In the genomic region with DNA sequence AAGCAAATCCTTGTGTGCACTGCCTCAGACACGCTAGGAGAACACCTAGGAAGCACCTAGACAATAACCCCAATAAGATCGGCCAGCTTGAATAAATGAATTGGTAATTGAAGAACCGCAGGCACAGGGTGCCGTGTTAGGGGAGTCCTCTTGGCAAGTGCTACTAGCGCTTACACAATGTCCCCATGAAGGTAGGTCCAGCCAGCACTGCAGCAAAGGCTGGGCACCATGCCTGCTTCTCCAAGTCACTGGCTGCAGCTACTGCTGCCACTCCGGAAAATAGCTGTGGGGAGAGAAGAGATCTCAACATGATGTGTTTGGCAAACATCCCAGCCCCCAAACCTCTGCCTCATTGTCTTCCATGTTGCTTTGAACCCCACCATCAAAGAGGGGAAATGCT, we compare ENCODE assay signal across 9 mouse cellular contexts.
DNase-seq lines count a peak whose midpoint lies in the region; ATAC-seq and TF ChIP-seq lines count a peak whose summit lies in the region.
"Had no signal": no experiment of that assay in that cellular context is flagged by ENCODE, and none has a peak within 500 bp of the region (broad histone marks: within the 10 kb centered on the region; RNA-seq: fewer than 3 reads in every experiment).

No protein-coding gene starts in this region.

- peak; percentile 23 for DNase-seq in kidney, adult 18-20 months
- peak; percentile 76 to 85 for DNase-seq in cerebellum, adult 2 months
- DNase-seq in gonadal fat pad, adult 2 months (ENCODE audit: low read depth) = peak; percentile 8
- peak; percentile 38 to 55 for DNase-seq in left cerebral cortex, postnatal 10 days (ENCODE audit: extremely low spot score in 1 of 2, low spot score in 2 of 2)
- peak; percentile 56 for DNase-seq in right cerebral cortex, postnatal 4 days
- no peak for DNase-seq in spleen, adult 12 weeks (ENCODE audit: low spot score)
- no peak for DNase-seq in liver

- WGBS in kidney, embryonic 15.5 days = 82% methylated on average over 6 of the region's 6 CpGs
- 10% methylated on average over 6 of the region's 6 CpGs for WGBS in cerebellum, adult 2 months

- H3K27ac ChIP-seq in kidney, embryonic 15.5 days = no peak overlapping the region
- no peak overlapping the region for H3K27ac ChIP-seq in cerebellum, adult 2 months (ENCODE audit: insufficient read depth, low read length)

- H3K27me3 ChIP-seq in kidney, embryonic 15.5 days = no peaks in the 10 kb centered on the region
- no peaks in the 10 kb centered on the region for H3K27me3 ChIP-seq in cerebellum, adult 2 months (ENCODE audit: control insufficient read depth, insufficient read depth, low read length)
- H3K27me3 ChIP-seq: embryonic facial prominence, embryonic 15.5 days had no signal

- no peaks in the 10 kb centered on the region for H3K4me1 ChIP-seq in kidney, embryonic 15.5 days
- peaks cover 3% of the 10 kb centered on the region; the same call in 1 of the 2 replicates for H3K4me1 ChIP-seq in cerebellum, adult 2 months (ENCODE audit: control insufficient read depth, insufficient read depth, low read length)
- H3K4me1 ChIP-seq: embryonic facial prominence, embryonic 15.5 days had no signal

- no peak for ATAC-seq in kidney, embryonic 15.5 days (replicated peaks; ENCODE audit: low FRiP score)

- no peaks in the 10 kb centered on the region for H3K9me3 ChIP-seq in kidney, embryonic 15.5 days (replicated peaks)
- H3K9me3 ChIP-seq: embryonic facial prominence, embryonic 15.5 days had no signal

- intact Hi-C loops in left cerebral cortex, postnatal 10 days (cut with DNase I) = no loop called here

- no peak overlapping the region for H3K4me2 ChIP-seq in kidney, embryonic 15.5 days
- H3K4me2 ChIP-seq: embryonic facial prominence, embryonic 15.5 days had no signal

- H3K4me3 ChIP-seq in kidney, embryonic 15.5 days (replicated peaks) = no peak overlapping the region
- H3K4me3 ChIP-seq in cerebellum, adult 2 months (replicated peaks; ENCODE audit: insufficient read depth, low read depth, low read length) = no peak overlapping the region
- H3K4me3 ChIP-seq: embryonic facial prominence, embryonic 15.5 days had no signal

- TF ChIP-seq POLR2A in cerebellum, adult 2 months (IDR thresholded peaks at IDR 0.05; ENCODE audit: borderline replicate concordance, insufficient read depth, low read length) = no peak

- no peaks in the 10 kb centered on the region for H3K36me3 ChIP-seq in kidney, embryonic 15.5 days
- H3K36me3 ChIP-seq: embryonic facial prominence, embryonic 15.5 days had no signal

- TF ChIP-seq CTCF in cerebellum, adult 2 months (IDR thresholded peaks at IDR 0.05; ENCODE audit: borderline replicate concordance, insufficient read depth, low read depth, low read length) = no peak

- H3K9ac ChIP-seq in kidney, embryonic 15.5 days = no peak overlapping the region
- H3K9ac ChIP-seq: embryonic facial prominence, embryonic 15.5 days had no signal

Comparison
In these comparisons a context has a peak if more than half of its experiments do, and no peak if none do; other contexts are left out.
1. DNase-seq: peak in kidney, adult 18-20 months (single experiment), cerebellum, adult 2 months (2 of 2), gonadal fat pad, adult 2 months (single experiment), left cerebral cortex, postnatal 10 days (2 of 2) and right cerebral cortex, postnatal 4 days (single experiment); none in spleen, adult 12 weeks (single experiment) and liver (single experiment).